Mouse (Mus musculus) spleen, adult 10 weeks (tissue): ENCODE data around the gene Vmn1r70. TPM values are rescaled to one million over a fixed set of nuclear protein-coding genes. Genes with fewer than 3 reads are reported as not detected.

ENCODE experiments used
- polyA plus RNA-seq: library from polyadenylated mRNA; stranded (reverse); fragments of 350-450 nt; fragmentation: Illumina TruSeq; extraction: RNeasy Lipid Tissue Mini Kit (QIAGEN cat#74804); gene quantifications from one replicate; pipeline ENCODE4 v1.2.3, GENCODE M21; 2015; ENCODE audit warnings: low replicate concordance; ENCODE audit not compliant: insufficient read depth

Gene Vmn1r70
- not detected for polyA plus RNA-seq

DNA sequence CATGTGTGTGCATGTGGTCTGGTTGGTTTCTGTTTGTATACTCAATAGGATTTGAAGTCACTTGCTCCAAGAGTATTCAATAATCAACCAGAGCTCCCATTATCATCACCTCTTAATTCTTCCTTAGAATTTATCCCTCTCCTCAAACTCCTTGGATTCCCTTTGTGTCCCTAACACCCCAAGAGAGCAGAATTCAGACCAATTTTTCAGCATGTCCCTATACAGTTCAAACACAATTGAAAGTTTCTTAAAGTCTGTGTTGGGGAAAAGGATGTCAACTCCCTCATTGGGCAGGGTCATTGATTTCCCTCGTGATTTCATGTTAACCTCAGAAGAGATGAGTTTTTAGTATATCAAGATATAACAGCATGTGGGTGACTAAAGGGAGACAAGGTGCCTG is at the start of gene Vmn1r70:
Gene Vmn1r70 (plus strand): TSS at position 301 of the 400 bp plus-strand sequence.

DNA sequence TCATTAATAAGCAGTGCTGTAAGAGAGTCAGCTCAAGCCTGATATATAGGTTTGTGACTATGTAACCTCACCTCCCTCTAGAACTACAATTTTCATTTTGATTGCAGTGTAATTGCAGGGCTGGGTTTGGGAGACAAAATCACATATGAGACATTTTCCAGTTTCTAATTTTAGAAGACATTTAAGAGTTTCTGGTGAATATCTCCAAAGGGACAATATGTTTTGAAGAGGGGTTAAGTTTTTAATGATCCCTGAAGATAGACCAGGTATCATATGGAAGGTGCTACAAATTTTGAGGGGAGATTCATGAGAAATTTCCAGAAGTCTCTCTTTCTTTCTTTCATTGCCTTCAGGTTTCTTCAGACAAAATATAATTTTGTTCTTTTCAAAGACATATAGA is 17.8 kb upstream of the Vmn1r70 start, which contains the start of gene Vmn1r69:
Gene Vmn1r69 (minus strand): TSS at position 101 of the 400 bp plus-strand sequence.

Other genes with a start within 250 kb of the Vmn1r70 start
- not detected for gene Vmn1r67, start 188.2 kb upstream of the Vmn1r70 start, polyA plus RNA-seq
- 1.9 TPM for gene Zik1, start 136.1 kb upstream of the Vmn1r70 start, polyA plus RNA-seq
- gene Vmn1r68, start 73.0 kb upstream of the Vmn1r70 start, polyA plus RNA-seq: not detected
- not detected for gene Vmn1r69, start 17.9 kb upstream of the Vmn1r70 start, polyA plus RNA-seq
- gene Nlrp4b, start 56.3 kb downstream of the Vmn1r70 start, polyA plus RNA-seq: not detected
- gene Vmn1r71, start 122.8 kb downstream of the Vmn1r70 start, polyA plus RNA-seq: not detected